Mouse (Mus musculus) Patski (cell line): ENCODE data around the gene A3galt2. TPM values are rescaled to one million over a fixed set of nuclear protein-coding genes. Genes with fewer than 3 reads are reported as not detected.

Source experiments
- ATAC-seq: fragments of 100-300 bp; one replicate; pipeline ENCODE4 v1.8.0; 2021
- CTCF ChIA-PET: fragments of 350-600 bp; sonication (Branson Sonifier 250); formaldehyde crosslinking; loops from one replicate; lab custom pipeline; 2022; ENCODE audit warnings: inconsistent platforms; lab: Charles Lee
- POLR2A ChIA-PET: fragments of 350-600 bp; sonication (Branson Sonifier 250); formaldehyde crosslinking; loops from one replicate; lab custom pipeline; 2022; ENCODE audit warnings: antibody characterized with exemption, inconsistent platforms; lab: Charles Lee
- DNase-seq: peaks from one replicate; pipeline ENCODE4 v3.0.0-alpha.2; 2011; ENCODE audit warnings: low read depth, low spot score
- H3K27me3 ChIP-seq: fragments of 371-371 bp; one replicate; pipeline ENCODE4 v1.5.1; 2021
- CTCF ChIP-seq: fragments of 100-300 bp; IDR thresholded peaks from one replicate; pipeline ENCODE4 v1.5.1; 2021
- in situ Hi-C: fragments of 300-500 bp; cut with MboI; formaldehyde crosslinking; loops from 3 replicates; pipeline ENCODE4 v1.11.1; 2018; ENCODE audit warnings: low pct_unique_long_range_greater_than_20kb, mixed read lengths
- polyA plus RNA-seq: library from polyadenylated mRNA; unstranded; gene quantifications from one replicate; pipeline ENCODE4 v1.2.3, GENCODE M21; 2021

The A3galt2 gene
- polyA plus RNA-seq, 1 experiment from 2014 or later: 0.04 TPM

DNA sequence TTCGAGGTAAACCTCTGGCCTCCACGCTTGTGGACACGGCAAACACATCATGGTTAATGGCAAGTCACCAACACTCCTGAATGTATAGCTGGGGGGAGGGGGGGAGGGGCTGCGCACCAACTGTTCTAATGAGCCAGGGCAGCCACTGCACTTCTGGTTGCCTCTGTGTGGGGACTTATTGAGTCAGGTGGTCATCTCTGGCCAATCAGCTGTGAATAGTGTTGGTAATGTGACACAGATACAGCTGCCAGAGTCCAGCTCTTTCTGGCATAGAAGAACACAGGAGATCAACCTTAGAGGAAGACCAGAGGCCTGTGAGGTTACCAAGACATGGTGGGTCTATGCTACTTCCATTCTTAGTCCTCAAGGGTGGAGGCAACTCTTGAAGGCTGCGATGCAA, 15.5 kb downstream of the A3galt2 start:
- POLR2A ChIA-PET: interaction anchor here (0.5 to 1.1 kb wide), 2 partner anchors 59 to 1389 kb away, joined by 3 to 4 read pairs; no protein-coding TSS in a partner anchor
- H3K27me3 ChIP-seq: no peaks in the 10 kb centered on the region

DNA sequence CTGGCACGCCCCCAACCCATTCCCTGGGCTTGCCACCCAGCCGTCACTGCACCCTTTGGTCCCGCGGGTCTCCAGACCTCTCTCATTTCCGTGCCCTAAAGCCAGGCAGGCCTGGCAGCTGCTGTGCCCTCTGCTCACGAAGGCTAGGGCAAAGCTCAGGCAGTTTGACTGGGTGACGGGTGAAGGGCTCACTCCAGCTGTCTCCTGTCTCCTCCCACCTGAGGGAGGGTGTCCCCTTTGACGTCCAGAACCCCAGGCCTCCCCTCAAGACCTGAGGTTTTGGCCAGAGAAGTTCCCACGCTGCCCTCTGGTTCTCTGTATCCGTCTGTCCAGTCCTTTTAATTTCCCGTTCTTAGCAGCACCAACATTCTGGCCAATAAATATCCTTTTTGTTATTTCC, 18.7 kb downstream of the A3galt2 start:
- in situ Hi-C loops: no loop called here
- ChIA-PET POLR2A (no interaction called here), CTCF (no interaction called here)
- TF ChIP-seq CTCF: no peak
- H3K27me3 ChIP-seq: no peaks in the 10 kb centered on the region
- ATAC-seq (no peak), DNase-seq (no peak)

More for the DNA sequence above, 15.5 kb downstream of the A3galt2 start:
- TF ChIP-seq CTCF: no peak
- ATAC-seq: no peak
- DNase-seq: no peak
- CTCF ChIA-PET: interaction anchor here (1.4 to 1.6 kb wide), 2 partner anchors 10 to 59 kb away, joined by 3 to 6 read pairs; no protein-coding TSS in a partner anchor
- in situ Hi-C loops: no loop called here

DNA sequence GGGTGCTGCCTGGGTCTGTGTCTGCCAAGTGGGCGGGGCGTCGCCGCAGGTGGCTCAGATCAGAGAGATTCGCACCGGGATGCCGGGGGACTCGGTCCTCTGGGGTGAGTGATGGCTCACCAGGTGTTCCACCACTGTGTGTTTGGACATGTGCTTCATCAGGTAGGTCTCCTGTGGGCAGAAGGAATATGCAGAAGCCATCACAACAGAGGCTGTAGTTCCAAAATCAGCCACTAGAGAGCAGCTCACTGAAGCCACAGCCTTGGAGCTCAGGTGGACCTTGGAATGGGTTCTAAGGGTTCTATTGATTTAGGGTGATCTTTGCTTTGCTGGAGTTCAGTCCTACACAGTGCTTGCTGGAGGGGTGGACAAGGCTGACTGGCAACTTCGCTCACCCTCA, 19.3 kb downstream of the A3galt2 start:
- no peak for TF ChIP-seq CTCF
- in situ Hi-C loops: no loop called here
- no peaks in the 10 kb centered on the region for H3K27me3 ChIP-seq
- POLR2A ChIA-PET: no interaction called here
- no peak for DNase-seq
- ATAC-seq: no peak
- CTCF ChIA-PET: interaction anchor here (3.6 kb wide), 1 partner anchor 64 kb away, joined by 22 read pairs; no protein-coding TSS in a partner anchor

DNA sequence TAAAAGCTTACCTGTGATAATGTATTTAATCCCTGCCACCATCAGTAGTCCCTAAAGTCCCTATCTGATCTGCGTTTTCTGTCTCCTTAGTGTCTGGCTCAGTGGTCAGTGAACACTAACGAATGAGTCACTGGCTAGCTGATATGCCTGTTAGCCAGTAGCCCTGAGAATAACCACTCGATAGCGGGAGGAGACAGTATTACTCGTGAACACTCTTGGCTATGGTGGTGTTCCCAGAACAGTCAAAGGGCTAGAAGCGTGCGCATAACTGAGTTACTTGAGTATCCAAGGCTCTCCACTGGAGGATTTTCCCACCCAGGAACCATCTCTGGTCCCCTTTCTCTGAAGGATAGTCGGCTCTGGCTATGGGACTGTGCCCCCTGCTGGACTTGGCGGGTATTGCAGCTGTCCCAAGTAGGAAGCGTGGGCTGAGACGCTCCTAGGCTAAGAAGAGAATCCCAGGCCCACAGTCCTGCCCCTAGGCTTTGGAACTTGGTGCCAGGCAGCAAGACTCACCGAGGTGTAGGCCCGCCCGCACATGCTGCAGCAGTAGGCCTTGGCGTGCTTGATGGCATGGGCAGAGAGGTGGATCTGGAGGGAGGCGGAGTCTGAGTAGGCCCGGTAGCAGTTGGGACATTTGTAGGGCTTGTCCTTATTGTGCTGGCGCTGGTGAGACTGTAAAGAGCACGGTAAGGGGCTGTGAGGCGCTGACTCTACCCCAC, 21.6 kb downstream of the A3galt2 start:
- DNase-seq: peak; percentile 48
- H3K27me3 ChIP-seq: no peaks in the 10 kb centered on the region
- ChIA-PET POLR2A (no interaction called here), CTCF (interaction anchor here (0.8 to 3.6 kb wide), 7 partner anchors 10 to 66 kb away, joined by 3 to 22 read pairs (median 3); no protein-coding TSS in a partner anchor)
- in situ Hi-C loops: loop anchor here (5.0 kb wide), 2 partner anchors 64 to 164 kb away; partner anchors contain the start of gene Zscan20
- TF ChIP-seq CTCF: no peak
- ATAC-seq: peak; percentile 60

DNA sequence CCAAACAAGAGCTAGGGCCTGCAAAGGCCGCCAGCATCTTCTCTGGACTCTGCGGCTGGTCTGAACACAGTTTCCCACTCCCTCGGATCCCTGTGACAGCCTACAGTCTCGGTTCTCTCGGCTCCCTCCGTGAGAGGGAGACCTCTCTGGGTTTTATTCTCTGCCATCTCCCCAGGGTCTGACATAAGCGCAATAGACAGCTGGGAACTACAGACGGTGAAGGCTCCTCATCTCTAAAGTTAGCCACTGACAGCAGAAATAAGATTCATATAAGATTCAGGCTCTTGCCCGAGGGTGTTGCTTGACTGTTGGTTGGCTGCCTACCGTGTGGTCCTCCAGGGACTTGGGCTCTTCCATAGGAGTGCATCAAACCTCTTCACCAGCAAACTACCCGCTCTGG, 22.4 kb downstream of the A3galt2 start:
- ATAC-seq (no peak), DNase-seq (no peak)
- ChIA-PET CTCF (interaction anchor here (3.6 kb wide), 1 partner anchor 67 kb away, joined by 22 read pairs; no protein-coding TSS in a partner anchor), POLR2A (no interaction called here)
- no peak for TF ChIP-seq CTCF
- in situ Hi-C loops: loop anchor here (5.0 kb wide), 2 partner anchors 65 to 165 kb away; partner anchors contain the start of gene Zscan20
- H3K27me3 ChIP-seq: no peaks in the 10 kb centered on the region

DNA sequence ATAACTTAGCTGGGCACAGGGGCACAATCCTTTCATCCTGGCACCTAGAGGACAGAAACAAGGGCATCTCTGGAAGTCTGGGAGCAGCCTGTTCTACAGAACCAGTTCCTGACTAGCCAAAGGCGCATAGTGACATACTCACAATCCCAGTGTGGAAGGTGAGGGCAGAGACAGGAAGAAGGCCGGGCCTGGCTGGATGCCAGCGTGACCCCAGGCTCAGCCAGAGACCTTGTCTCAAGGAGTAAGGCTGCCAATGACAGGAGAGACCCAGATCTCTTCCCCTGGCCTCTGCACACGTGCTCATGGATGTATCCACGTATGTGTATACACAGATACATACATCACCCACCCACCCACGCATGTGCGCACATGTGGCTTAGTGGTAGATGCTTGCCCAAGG, 26.9 kb downstream of the A3galt2 start:
- no peak for TF ChIP-seq CTCF
- ChIA-PET POLR2A (no interaction called here), CTCF (no interaction called here)
- DNase-seq (no peak), ATAC-seq (no peak)
- in situ Hi-C loops: no loop called here
- H3K27me3 ChIP-seq: no peaks in the 10 kb centered on the region

DNA sequence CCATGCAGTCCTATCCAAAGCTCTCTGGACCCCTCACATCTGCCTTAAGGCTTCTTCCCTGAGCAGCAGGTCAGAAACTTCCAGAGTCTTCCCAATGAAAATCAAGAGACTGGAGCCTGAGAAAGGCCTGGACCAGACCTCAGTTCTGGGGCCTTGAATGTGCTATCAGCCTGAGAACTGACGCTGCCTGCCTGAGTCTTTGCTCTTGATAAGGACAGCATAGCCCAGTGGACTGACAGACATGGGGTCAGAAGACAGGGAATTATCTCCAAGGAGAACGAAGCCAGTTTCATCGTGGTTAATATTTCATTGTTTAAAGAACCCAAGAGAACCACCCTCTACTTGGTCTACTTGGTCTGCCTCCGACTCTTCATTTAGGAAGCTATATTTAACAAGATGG, 27.5 kb downstream of the A3galt2 start:
- H3K27me3 ChIP-seq: no peaks in the 10 kb centered on the region
- CTCF ChIA-PET: no interaction called here
- in situ Hi-C loops: no loop called here
- TF ChIP-seq CTCF: no peak
- POLR2A ChIA-PET: no interaction called here
- no peak for DNase-seq
- ATAC-seq: no peak

DNA sequence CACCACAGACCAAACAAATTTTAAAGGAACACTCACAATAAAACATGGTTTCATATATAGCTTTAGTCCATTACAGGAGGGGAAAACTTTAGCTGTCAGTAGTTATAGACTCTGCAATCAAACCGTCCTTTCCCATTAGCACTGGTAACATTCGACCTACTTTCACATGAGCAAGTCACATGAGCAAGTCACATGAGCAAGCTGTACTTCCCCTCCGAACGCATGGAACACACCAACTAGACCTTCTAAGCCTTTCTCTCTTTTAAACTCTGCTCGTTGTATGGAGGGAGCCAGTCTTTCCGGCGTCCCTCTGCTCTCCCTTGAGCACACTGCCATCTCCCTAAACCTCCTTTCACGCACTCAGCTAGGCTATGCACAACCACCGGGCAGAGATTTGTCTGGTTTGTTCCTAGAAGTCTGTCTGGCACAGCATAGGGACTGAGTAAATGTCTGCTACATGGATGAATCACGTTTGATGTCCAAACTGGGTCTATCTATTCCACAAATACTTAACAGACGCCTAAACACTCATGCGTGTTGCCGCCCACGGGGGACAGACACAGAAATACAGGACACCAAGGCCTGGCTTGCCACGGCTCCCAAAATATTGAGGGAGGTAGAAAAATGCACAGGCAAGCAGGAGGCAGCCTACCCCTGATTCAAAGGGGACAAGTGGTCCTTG, 29.9 kb downstream of the A3galt2 start:
- CTCF ChIA-PET: no interaction called here
- TF ChIP-seq CTCF: no peak
- no peak for ATAC-seq
- POLR2A ChIA-PET: no interaction called here
- in situ Hi-C loops: no loop called here
- no peak for DNase-seq
- H3K27me3 ChIP-seq: no peaks in the 10 kb centered on the region

DNA sequence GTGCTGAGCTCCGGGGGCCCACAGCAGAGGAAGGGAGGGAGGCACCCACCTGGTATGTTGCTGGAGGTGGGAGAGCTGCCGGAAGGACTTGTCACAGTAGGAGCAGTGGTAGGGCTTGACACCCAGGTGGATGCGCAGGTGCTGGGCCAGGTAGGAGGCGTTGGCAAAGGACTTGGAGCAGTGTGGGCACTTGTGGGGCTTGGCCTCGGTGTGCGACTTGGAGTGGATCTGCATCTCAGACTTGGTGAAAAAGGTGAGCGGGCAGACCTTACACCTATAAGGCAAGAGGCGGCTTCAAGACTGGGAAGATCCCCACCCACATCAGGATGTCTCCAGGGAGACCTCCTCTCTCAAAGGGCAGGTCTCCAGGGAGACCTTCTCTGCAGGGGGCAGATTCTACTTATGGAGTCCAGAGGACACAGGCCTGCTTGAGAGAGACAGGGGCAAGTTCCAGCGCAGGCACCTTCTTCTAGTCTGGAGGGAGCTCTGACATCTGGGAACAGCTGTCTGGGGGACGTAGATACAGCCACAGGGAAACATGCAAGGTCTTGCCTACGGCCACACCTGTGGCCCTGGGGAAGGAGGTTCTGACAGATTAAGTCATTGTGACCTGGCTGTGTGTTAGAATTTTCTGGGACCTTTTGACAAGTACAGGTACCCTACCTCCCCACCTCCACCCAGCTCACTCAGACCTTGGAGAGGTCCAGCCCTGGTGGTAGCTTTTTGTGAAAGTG, 30.9 kb downstream of the A3galt2 start:
- in situ Hi-C loops: no loop called here
- no peaks in the 10 kb centered on the region for H3K27me3 ChIP-seq
- CTCF ChIA-PET: no interaction called here
- POLR2A ChIA-PET: interaction anchor here (0.5 kb wide), 1 partner anchor 21 kb away, joined by 3 read pairs; no protein-coding TSS in a partner anchor
- ATAC-seq: no peak
- TF ChIP-seq CTCF: no peak
- no peak for DNase-seq
